Mouse (Mus musculus) intestine, postnatal 0 days (tissue): ENCODE data around the gene Slc4a10. TPM values are rescaled to one million over a fixed set of nuclear protein-coding genes. Genes with fewer than 3 reads are reported as not detected.

ENCODE experiments used
- ATAC-seq: fragments of 200-750 bp; cut with Nextera tagmentation; 2 replicates; pipeline ENCODE4 v1.8.0; 2017; ENCODE audit warnings: mild to moderate bottlenecking, moderate TSS enrichment, moderate library complexity
- H3K27ac ChIP-seq: fragments of 300-500 bp; sonication (generic); 2 replicates; pipeline ENCODE4 v1.5.1; 2014; ENCODE audit warnings: mild to moderate bottlenecking, low read depth, low read length, moderate library complexity
- H3K27me3 ChIP-seq: fragments of 300-500 bp; sonication (generic); replicated peaks from 2 replicates; pipeline ENCODE4 v1.6.1; 2014; ENCODE audit warnings: low read length, mixed read lengths; ENCODE audit not compliant: control insufficient read depth, insufficient read depth
- H3K36me3 ChIP-seq: fragments of 300-500 bp; sonication (generic); 2 replicates; pipeline ENCODE4 v1.6.1; 2014; ENCODE audit warnings: mild to moderate bottlenecking, moderate library complexity; ENCODE audit not compliant: control insufficient read depth, insufficient read depth
- H3K4me1 ChIP-seq: fragments of 300-500 bp; sonication (generic); replicated peaks from 2 replicates; pipeline ENCODE4 v1.6.1; 2014; ENCODE audit warnings: antibody characterized with exemption, low read length, mixed read lengths; ENCODE audit not compliant: control insufficient read depth, insufficient read depth
- H3K4me2 ChIP-seq: fragments of 300-500 bp; sonication (generic); replicated peaks from 2 replicates; pipeline ENCODE4 v1.6.1; 2014; ENCODE audit warnings: low read depth, mild to moderate bottlenecking, moderate library complexity
- H3K4me3 ChIP-seq: fragments of 300-500 bp; sonication (generic); 2 replicates; pipeline ENCODE4 v1.5.1; 2014; ENCODE audit warnings: low read depth, low read length
- H3K9ac ChIP-seq: fragments of 300-500 bp; sonication (generic); 2 replicates; pipeline ENCODE4 v1.6.1; 2014; ENCODE audit warnings: mild to moderate bottlenecking, low read depth, low read length
- H3K9me3 ChIP-seq: fragments of 300-500 bp; sonication (generic); 2 replicates; pipeline ENCODE4 v1.6.1; 2016; ENCODE audit warnings: mixed run types; ENCODE audit not compliant: control insufficient read depth
- CTCF ChIP-seq: sonication (generic); IDR thresholded peaks from 2 replicates; pipeline ENCODE4 v1.5.1; 2016; ENCODE audit warnings: low read depth, mild to moderate bottlenecking, control low read depth, antibody characterized with exemption, moderate library complexity
- WGBS: fragments of 180-500 bp; shearing (Covaris S2); extraction: QIAGEN DNeasy Blood & Tissue Kit; methylation state at CpG from one replicate; pipeline ENCODE4 v1.1.7; 2014; 5-methylcytosine and 5-hydroxymethylcytosine counted together
- polyA plus RNA-seq: library from polyadenylated mRNA; unstranded; fragments of >200 nt; fragmentation: Nextera tagmentation; extraction: Ambion mirVana; gene quantifications from 2 replicates; pipeline ENCODE4 v1.2.1, GENCODE M21; 2015

Slc4a10 gene
- polyA plus RNA-seq, 1 experiment from 2014 or later, result 0.63 TPM

- no peaks in the 10 kb centered on the region for H3K27me3 ChIP-seq
- no peak overlapping the region for H3K4me3 ChIP-seq
- no peak for ATAC-seq
- WGBS, result 67% methylated on average over 3 of the region's 3 CpGs
- no peaks in the 10 kb centered on the region for H3K9me3 ChIP-seq
- no peak overlapping the region for H3K9ac ChIP-seq
- no peak overlapping the region for H3K27ac ChIP-seq
- H3K4me2 ChIP-seq, result no peak overlapping the region
- TF ChIP-seq CTCF, result no peak
- no peaks in the 10 kb centered on the region for H3K4me1 ChIP-seq
- no peaks in the 10 kb centered on the region for H3K36me3 ChIP-seq
These were observed 273.2 kb downstream of the Slc4a10 start for GRCm38 (mm10) chr2:62319489-62319888.

GRCm38 (mm10) chr2:62323078-62323637 lies 276.9 kb downstream of the Slc4a10 start:
- Histone ChIP-seq H3K9ac (no peak overlapping the region), H3K4me2 (no peak overlapping the region), H3K27me3 (no peaks in the 10 kb centered on the region), H3K9me3 (no peaks in the 10 kb centered on the region), H3K27ac (no peak overlapping the region), H3K4me1 (no peaks in the 10 kb centered on the region), H3K4me3 (no peak overlapping the region), H3K36me3 (no peaks in the 10 kb centered on the region)
- ATAC-seq, result no peak
- no peak for TF ChIP-seq CTCF
- 78% methylated on average over 9 of the region's 9 CpGs for WGBS

GRCm38 (mm10) chr2:62325388-62325787 lies 279.1 kb downstream of the Slc4a10 start:
- no peaks in the 10 kb centered on the region for H3K27me3 ChIP-seq
- H3K9me3 ChIP-seq, result no peaks in the 10 kb centered on the region
- H3K4me2 ChIP-seq, result no peak overlapping the region
- no peak for ATAC-seq
- no peak overlapping the region for H3K9ac ChIP-seq
- TF ChIP-seq CTCF, result no peak
- no peaks in the 10 kb centered on the region for H3K4me1 ChIP-seq
- no peak overlapping the region for H3K27ac ChIP-seq
- H3K4me3 ChIP-seq, result no peak overlapping the region
- H3K36me3 ChIP-seq, result no peaks in the 10 kb centered on the region
- WGBS, result 84% methylated on average over 2 of the region's 2 CpGs

GRCm38 (mm10) chr2:62331913-62332312 lies 285.7 kb downstream of the Slc4a10 start:
- WGBS, result 75% methylated on average over 4 of the region's 4 CpGs
- Histone ChIP-seq H3K9ac (no peak overlapping the region), H3K4me3 (no peak overlapping the region), H3K4me2 (no peak overlapping the region), H3K27me3 (no peaks in the 10 kb centered on the region), H3K9me3 (no peaks in the 10 kb centered on the region), H3K27ac (no peak overlapping the region), H3K4me1 (no peaks in the 10 kb centered on the region), H3K36me3 (no peaks in the 10 kb centered on the region)
- TF ChIP-seq CTCF, result no peak
- no peak for ATAC-seq

GRCm38 (mm10) chr2:62332465-62332864 lies 286.2 kb downstream of the Slc4a10 start:
- Histone ChIP-seq H3K4me2 (no peak overlapping the region), H3K9ac (no peak overlapping the region), H3K36me3 (no peaks in the 10 kb centered on the region), H3K4me3 (no peak overlapping the region), H3K4me1 (no peaks in the 10 kb centered on the region), H3K9me3 (no peaks in the 10 kb centered on the region), H3K27ac (no peak overlapping the region), H3K27me3 (no peaks in the 10 kb centered on the region)
- no peak for ATAC-seq
- no peak for TF ChIP-seq CTCF
- WGBS, result 87% methylated on average over 8 of the region's 8 CpGs

- Histone ChIP-seq H3K9me3 (no peaks in the 10 kb centered on the region), H3K27me3 (no peaks in the 10 kb centered on the region), H3K4me1 (no peaks in the 10 kb centered on the region), H3K27ac (no peak overlapping the region), H3K4me3 (no peak overlapping the region), H3K9ac (no peak overlapping the region), H3K4me2 (no peak overlapping the region), H3K36me3 (0 out of 2 replicates have a peak, but pooled peaks cover 3% of the 10 kb centered on the region)
- no peak for ATAC-seq
- WGBS, result 86% methylated on average over 4 of the region's 4 CpGs
- TF ChIP-seq CTCF, result no peak
These were observed 288.4 kb downstream of the Slc4a10 start for GRCm38 (mm10) chr2:62334397-62335243.
